Mouse (Mus musculus) heart, postnatal 14 days (tissue): Measurements from ENCODE around the gene Fbrsl1. TPM values are rescaled to one million over a fixed set of nuclear protein-coding genes. Genes with fewer than 3 reads are reported as not detected.
A peak's percentile ranks its signal among the peaks of the same experiment; 100 is the strongest.

Experiments
- DNase-seq, 2 experiments: peaks; one replicate each; pipeline ENCODE4 v3.0.0; 2021 to 2022
- intact Hi-C: fragments of 180-260 bp; cut with DNase I; formaldehyde crosslinking; loops from one replicate; pipeline ENCODE4 v1.15.1; 2025
- long read RNA-seq, 2 experiments: library from polyadenylated mRNA; stranded (forward); transcript quantifications; one replicate each; pipeline ENCODE4 v2.0.0; 2021
- total RNA-seq, 2 experiments: library from RNA; stranded (reverse); gene quantifications; 2 replicates each; pipeline ENCODE4 v1.2.3; 2021

The Fbrsl1 gene
- total RNA-seq: 10 to 100 TPM; 47.4 to 50.6 TPM
- long read RNA-seq, experiment 1, partial matches to known transcripts: 0 of 5 reads
- long read RNA-seq, experiment 1, other reads (novel, unspliced or antisense): 2 of 5 reads
- long read RNA-seq, experiment 2, partial matches to known transcripts: 0 of 3 reads
- long read RNA-seq, experiment 2, other reads (novel, unspliced or antisense): 0 of 3 reads

- intact Hi-C loops: no loop called here
- DNase-seq: peak; percentile 93 to 96
These were observed at the start of gene Fbrsl1 for GRCm38 (mm10) chr5:110448436-110449134. TSS of gene Fbrsl1 (minus strand) at chr5:110448503.

GRCm38 (mm10) chr5:110498071-110498470 lies 49.8 kb upstream of the Fbrsl1 start:
- intact Hi-C loops: no loop called here
- no peak for DNase-seq

- intact Hi-C loops: no loop called here
- peak; percentile 13 to 40 for DNase-seq
These were observed 49.3 kb upstream of the Fbrsl1 start for GRCm38 (mm10) chr5:110497556-110497955.

- intact Hi-C loops: no loop called here
- no peak for DNase-seq
These were observed 46.7 kb upstream of the Fbrsl1 start for GRCm38 (mm10) chr5:110495051-110495450.

- no peak for DNase-seq
- intact Hi-C loops: no loop called here
These were observed 46.1 kb upstream of the Fbrsl1 start for GRCm38 (mm10) chr5:110494396-110494795.

GRCm38 (mm10) chr5:110493785-110494184 lies 45.5 kb upstream of the Fbrsl1 start:
- peak; percentile 77 to 86 for DNase-seq
- intact Hi-C loops: loop anchor here (1.0 kb wide), 1 partner anchor 143 kb away; no protein-coding TSS in a partner anchor

GRCm38 (mm10) chr5:110489639-110490038 lies 41.3 kb upstream of the Fbrsl1 start:
- DNase-seq: no peak
- intact Hi-C loops: no loop called here

GRCm38 (mm10) chr5:110487943-110488342 lies 39.6 kb upstream of the Fbrsl1 start:
- intact Hi-C loops: no loop called here
- DNase-seq: no peak

- DNase-seq: no peak
- intact Hi-C loops: no loop called here
These were observed 38.5 kb upstream of the Fbrsl1 start for GRCm38 (mm10) chr5:110486674-110487334.

- intact Hi-C loops: no loop called here
- no peak for DNase-seq
These were observed 36.4 kb upstream of the Fbrsl1 start for GRCm38 (mm10) chr5:110484711-110485110.

- DNase-seq: no peak
- intact Hi-C loops: no loop called here
These were observed 30.9 kb upstream of the Fbrsl1 start for GRCm38 (mm10) chr5:110479228-110479627.

- intact Hi-C loops: no loop called here
- no peak for DNase-seq
These were observed 25.9 kb upstream of the Fbrsl1 start for GRCm38 (mm10) chr5:110474156-110474555.

GRCm38 (mm10) chr5:110472834-110473233 lies 24.5 kb upstream of the Fbrsl1 start:
- intact Hi-C loops: no loop called here
- no peak for DNase-seq

- intact Hi-C loops: no loop called here
- DNase-seq: no peak
These were observed 23.7 kb upstream of the Fbrsl1 start for GRCm38 (mm10) chr5:110471981-110472476.

GRCm38 (mm10) chr5:110471285-110471684 lies 23.0 kb upstream of the Fbrsl1 start:
- no peak for DNase-seq
- intact Hi-C loops: no loop called here

- intact Hi-C loops: no loop called here
- no peak for DNase-seq
These were observed 21.1 kb upstream of the Fbrsl1 start for GRCm38 (mm10) chr5:110469227-110469925.

GRCm38 (mm10) chr5:110468296-110468695 lies 20.0 kb upstream of the Fbrsl1 start:
- intact Hi-C loops: no loop called here
- no peak for DNase-seq

- DNase-seq: no peak
- intact Hi-C loops: no loop called here
These were observed 19.4 kb upstream of the Fbrsl1 start for GRCm38 (mm10) chr5:110467725-110468124.

- DNase-seq: no peak
- intact Hi-C loops: no loop called here
These were observed 18.5 kb upstream of the Fbrsl1 start for GRCm38 (mm10) chr5:110466531-110467424.

- intact Hi-C loops: no loop called here
- no peak for DNase-seq
These were observed 14.3 kb upstream of the Fbrsl1 start for GRCm38 (mm10) chr5:110462646-110463045.
